Mouse (Mus musculus) MEL (cell line): ENCODE results near the gene Psg29. TPM values are rescaled to one million over a fixed set of nuclear protein-coding genes. Genes with fewer than 3 reads are reported as not detected.

Experiments
- DNase-seq: peaks from one replicate; pipeline ENCODE4 v3.0.0; 2011; ENCODE audit warnings: low read depth, low spot score
- H3K27ac ChIP-seq: 2 replicates; pipeline ENCODE4 v1.5.1; 2012; ENCODE audit warnings: low read depth, mild to moderate bottlenecking, control low read depth, low read length, moderate library complexity; ENCODE audit not compliant: control insufficient read depth
- H3K27me3 ChIP-seq, 2 experiments: fragments of 150-350 bp in 1 of 2; sonication (generic) in 1 of 2; 2 replicates each; pipeline ENCODE4 v1.6.1; 2012; ENCODE audit warnings: low read length in 2 of 2, mild to moderate bottlenecking in 2 of 2, improper control_type of control experiment in 1 of 2, moderate library complexity in 1 of 2; ENCODE audit not compliant: insufficient read depth in 2 of 2, control insufficient read depth in 1 of 2
- H3K36me3 ChIP-seq, 2 experiments: 2 replicates each; pipeline ENCODE4 v1.6.1; 2012 to 2014; ENCODE audit warnings: low read length in 2 of 2, improper control_type of control experiment in 1 of 2, inconsistent platforms in 1 of 2, mild to moderate bottlenecking in 1 of 2; ENCODE audit not compliant: insufficient read depth in 2 of 2, control insufficient read depth in 1 of 2
- H3K4me1 ChIP-seq, 2 experiments: fragments of 150-350 bp in 1 of 2; sonication (generic) in 1 of 2; 2 replicates each; pipeline ENCODE4 v1.6.1; 2012; ENCODE audit warnings: low read length in 2 of 2, improper control_type of control experiment in 1 of 2, mild to moderate bottlenecking in 1 of 2; ENCODE audit not compliant: insufficient read depth in 2 of 2, control insufficient read depth in 1 of 2
- H3K4me3 ChIP-seq, 2 experiments: fragments of 150-350 bp in 1 of 2; sonication (generic) in 1 of 2; 2 replicates each; pipeline ENCODE4 v1.5.1; 2012; ENCODE audit warnings: low read depth in 2 of 2, low read length in 2 of 2, mild to moderate bottlenecking in 2 of 2, moderate library complexity in 2 of 2, control low read depth in 1 of 2, improper control_type of control experiment in 1 of 2; ENCODE audit not compliant: control insufficient read depth in 1 of 2, insufficient read depth in 1 of 2
- H3K79me2 ChIP-seq: 2 replicates; pipeline ENCODE4 v1.6.1; 2012; ENCODE audit warnings: mild to moderate bottlenecking, low read length, moderate library complexity; ENCODE audit not compliant: control insufficient read depth, poor library complexity, insufficient read depth
- H3K9ac ChIP-seq: 2 replicates; pipeline ENCODE4 v1.6.1; 2012; ENCODE audit warnings: low read depth, mild to moderate bottlenecking, control low read depth, low read length, moderate library complexity; ENCODE audit not compliant: control insufficient read depth, poor library complexity, severe bottlenecking
- H3K9me3 ChIP-seq: fragments of 150-350 bp; sonication (generic); replicated peaks from 2 replicates; pipeline ENCODE4 v1.6.1; 2012; ENCODE audit warnings: mild to moderate bottlenecking, low read length, improper control_type of control experiment, moderate library complexity; ENCODE audit not compliant: insufficient read depth
- CTCF ChIP-seq, 3 experiments: IDR thresholded peaks in 2 of 3; conservative IDR thresholded peaks in 1 of 3; 2 replicates each; pipeline ENCODE4 v1.5.1; 2011 to 2012; ENCODE audit warnings: low read length in 3 of 3, low read depth in 2 of 3, mild to moderate bottlenecking in 2 of 3, improper control_type of control experiment in 1 of 3, inconsistent platforms in 1 of 3, mixed read lengths in 1 of 3, moderate library complexity in 1 of 3; ENCODE audit not compliant: control insufficient read depth in 1 of 3, insufficient read depth in 1 of 3, poor library complexity in 1 of 3, severe bottlenecking in 1 of 3
- ELF1 ChIP-seq: IDR thresholded peaks from 2 replicates; pipeline ENCODE4 v1.6.1; 2014; ENCODE audit warnings: low read depth, mild to moderate bottlenecking, inconsistent platforms, low read length, improper control_type of control experiment, moderate library complexity
- ETS1 ChIP-seq: IDR thresholded peaks from 2 replicates; pipeline ENCODE4 v1.6.1; 2012; ENCODE audit warnings: low read depth, mild to moderate bottlenecking, inconsistent platforms, low read length, improper control_type of control experiment, moderate library complexity
- GABPA ChIP-seq: IDR thresholded peaks from 2 replicates; pipeline ENCODE4 v1.6.1; 2012; ENCODE audit warnings: low read depth, mild to moderate bottlenecking, inconsistent platforms, low read length, improper control_type of control experiment, moderate library complexity
- GATA1 ChIP-seq: IDR thresholded peaks from 2 replicates; pipeline ENCODE4 v1.6.1; 2011; ENCODE audit warnings: low read depth, low read length, improper control_type of control experiment
- HCFC1 ChIP-seq: IDR thresholded peaks from 2 replicates; pipeline ENCODE4 v1.6.1; 2012; ENCODE audit warnings: low read depth, mild to moderate bottlenecking, inconsistent platforms, low read length, improper control_type of control experiment, moderate library complexity
- MAFK ChIP-seq: IDR thresholded peaks from 2 replicates; pipeline ENCODE4 v1.6.1; 2011; ENCODE audit warnings: low read depth, mild to moderate bottlenecking, low read length, improper control_type of control experiment, borderline replicate concordance
- MAX ChIP-seq: IDR thresholded peaks from 2 replicates; pipeline ENCODE4 v1.6.1; 2011; ENCODE audit warnings: low read length, improper control_type of control experiment
- MAZ ChIP-seq: IDR thresholded peaks from 2 replicates; pipeline ENCODE4 v1.6.1; 2012; ENCODE audit warnings: low read depth, mild to moderate bottlenecking, inconsistent platforms, low read length, improper control_type of control experiment
- MXI1 ChIP-seq: IDR thresholded peaks from 2 replicates; pipeline ENCODE4 v1.6.1; 2011; ENCODE audit warnings: mild to moderate bottlenecking, low read depth, low read length, improper control_type of control experiment
- MYC ChIP-seq: IDR thresholded peaks from 2 replicates; pipeline ENCODE4 v1.6.1; 2011; ENCODE audit warnings: low read depth, mild to moderate bottlenecking, low read length, improper control_type of control experiment, moderate library complexity
- POLR2AphosphoS2 ChIP-seq: IDR thresholded peaks from 2 replicates; pipeline ENCODE4 v1.6.1; 2011; ENCODE audit warnings: low read length, improper control_type of control experiment
- RAD21 ChIP-seq: IDR thresholded peaks from 2 replicates; pipeline ENCODE4 v1.6.1; 2011; ENCODE audit warnings: mild to moderate bottlenecking, low read depth, low read length, improper control_type of control experiment
- SIN3A ChIP-seq: IDR thresholded peaks from 2 replicates; pipeline ENCODE4 v1.6.1; 2012; ENCODE audit warnings: low read length, improper control_type of control experiment, inconsistent platforms
- SMC3 ChIP-seq: IDR thresholded peaks from 2 replicates; pipeline ENCODE4 v1.6.1; 2011; ENCODE audit warnings: low read depth, low read length, improper control_type of control experiment
- TCF12 ChIP-seq: IDR thresholded peaks from 2 replicates; pipeline ENCODE4 v1.6.1; 2014; ENCODE audit warnings: low read depth, mild to moderate bottlenecking, inconsistent platforms, low read length, improper control_type of control experiment, moderate library complexity
- UBTF ChIP-seq: IDR thresholded peaks from 2 replicates; pipeline ENCODE4 v1.6.1; 2012; ENCODE audit warnings: low read depth, mild to moderate bottlenecking, inconsistent platforms, low read length, improper control_type of control experiment, moderate library complexity, borderline replicate concordance; ENCODE audit not compliant: insufficient read depth
- USF1 ChIP-seq: IDR thresholded peaks from 2 replicates; pipeline ENCODE4 v1.6.1; 2014; ENCODE audit warnings: low read depth, mild to moderate bottlenecking, inconsistent platforms, low read length, improper control_type of control experiment, moderate library complexity
- ZC3H11A ChIP-seq: IDR thresholded peaks from 2 replicates; pipeline ENCODE4 v1.6.1; 2012; ENCODE audit warnings: low read depth, mild to moderate bottlenecking, inconsistent platforms, low read length, improper control_type of control experiment
- polyA plus RNA-seq, 2 experiments: library from polyadenylated mRNA; stranded (reverse) in 1 of 2; unstranded in 1 of 2; fragments of >175 nt in 1 of 2; fragments of >200 nt in 1 of 2; gene quantifications; 2 replicates each; pipeline versions ENCODE4 v1.2.1 to v1.2.4; 2012; ENCODE audit warnings: low replicate concordance in 2 of 2, low read depth in 1 of 2; ENCODE audit not compliant: insufficient read length in 2 of 2, insufficient read depth in 1 of 2, missing spikeins in 1 of 2
- total RNA-seq: library from RNA; depleted of rRNA; stranded (reverse); fragments of 300-350 nt; gene quantifications from 2 replicates; pipeline ENCODE4 v1.2.3, GENCODE M21; 2012; rRNA removed

Gene Psg29
- total RNA-seq (not detected in 2 replicates), polyA plus RNA-seq (not detected)

- TF ChIP-seq USF1 (no peak), MXI1 (no peak), ETS1 (no peak), UBTF (no peak), MAZ (no peak), SIN3A (no peak), SMC3 (no peak), MAX (no peak), MAFK (no peak), ELF1 (no peak), HCFC1 (no peak), TCF12 (no peak), MYC (no peak), GATA1 (no peak)
- H3K9me3 ChIP-seq, result no peaks in the 10 kb centered on the region
Observed at GRCm38 (mm10) chr7:17203177-17203576, at the start of gene Psg29. Gene Psg29 (plus strand): TSS chr7:17203477.

GRCm38 (mm10) chr7:17155634-17156033 lies 47.6 kb upstream of the Psg29 start:
- Histone ChIP-seq H3K36me3 (no peaks in the 10 kb centered on the region), H3K9me3 (no peaks in the 10 kb centered on the region), H3K9ac (no peak overlapping the region), H3K4me1 (no peaks in the 10 kb centered on the region), H3K4me3 (no peak overlapping the region), H3K79me2 (no peaks in the 10 kb centered on the region), H3K27me3 (no peaks in the 10 kb centered on the region), H3K27ac (no peak overlapping the region)
- peak; percentile 53 for TF ChIP-seq SMC3
- no peak for TF ChIP-seq TCF12
- TF ChIP-seq ZC3H11A, result peak; percentile 27; the same call in 1 of the 2 replicates
- no peak for TF ChIP-seq MYC
- TF ChIP-seq POLR2AphosphoS2, result no peak
- no peak for TF ChIP-seq MAX
- TF ChIP-seq ELF1, result no peak
- no peak for TF ChIP-seq GABPA
- TF ChIP-seq RAD21, result peak; percentile 58
- TF ChIP-seq CTCF (IDR thresholded peaks at IDR 0.05 in 2 of 3, conservative IDR thresholded peaks at IDR 0.05 in 1 of 3; ENCODE audit: control insufficient read depth in 1 of 3, insufficient read depth in 1 of 3, low read depth in 2 of 3, low read length in 3 of 3, poor library complexity in 1 of 3, severe bottlenecking in 1 of 3), result peak; percentile 33 to 52 (median 51); a peak in 5 of 6 replicates
- no peak for TF ChIP-seq USF1
- no peak for TF ChIP-seq MAZ
- peak; percentile 22 for DNase-seq

More at GRCm38 (mm10) chr7:17203177-17203576, at the start of gene Psg29:
- H3K27me3 ChIP-seq, result no peaks in the 10 kb centered on the region; a peak in 1 of 4 replicates
- H3K4me3 ChIP-seq, result no peak within 1 kb of the TSS
- H3K27ac ChIP-seq, result no peak within 1 kb of the TSS
- no peaks in the 10 kb centered on the region for H3K36me3 ChIP-seq
- DNase-seq, result no peak
- H3K9ac ChIP-seq, result no peak within 1 kb of the TSS
- no peaks in the 10 kb centered on the region for H3K4me1 ChIP-seq
- no peaks in the 10 kb centered on the region for H3K79me2 ChIP-seq
